Mouse (Mus musculus) hindbrain, embryonic 12.5 days (tissue): Measurements from ENCODE around the gene Mybbp1a. TPM values are rescaled to one million over a fixed set of nuclear protein-coding genes. Genes with fewer than 3 reads are reported as not detected.
A peak's percentile ranks its signal among the peaks of the same experiment; 100 is the strongest.
"Not testable (repeated sequence)": the region's sequence is repeated elsewhere in the genome, so short reads cannot be mapped to it uniquely, and the experiment has no call there.

Experiments
- ATAC-seq: fragments of 200-750 bp; cut with Nextera tagmentation; 2 replicates; pipeline ENCODE4 v1.8.0; 2017; ENCODE audit warnings: moderate TSS enrichment; ENCODE audit not compliant: low FRiP score
- H3K27ac ChIP-seq: fragments of 300-500 bp; sonication (generic); 2 replicates; pipeline ENCODE4 v1.5.1; 2016; ENCODE audit warnings: mild to moderate bottlenecking
- H3K27me3 ChIP-seq: fragments of 300-500 bp; sonication (generic); 2 replicates; pipeline ENCODE4 v1.6.1; 2016; ENCODE audit warnings: mild to moderate bottlenecking
- H3K36me3 ChIP-seq: fragments of 300-500 bp; sonication (generic); 2 replicates; pipeline ENCODE4 v1.6.1; 2016; ENCODE audit warnings: mild to moderate bottlenecking
- H3K4me1 ChIP-seq: fragments of 300-500 bp; sonication (generic); 2 replicates; pipeline ENCODE4 v1.6.1; 2016
- H3K4me2 ChIP-seq: fragments of 300-500 bp; sonication (generic); replicated peaks from 2 replicates; pipeline ENCODE4 v1.6.1; 2016; ENCODE audit warnings: mild to moderate bottlenecking
- H3K4me3 ChIP-seq: fragments of 300-500 bp; sonication (generic); 2 replicates; pipeline ENCODE4 v1.5.1; 2016; ENCODE audit warnings: mild to moderate bottlenecking
- H3K9ac ChIP-seq: fragments of 300-500 bp; sonication (generic); 2 replicates; pipeline ENCODE4 v1.6.1; 2016; ENCODE audit warnings: mild to moderate bottlenecking, moderate library complexity
- H3K9me3 ChIP-seq: fragments of 300-500 bp; sonication (generic); replicated peaks from 2 replicates; pipeline ENCODE4 v1.6.1; 2016; ENCODE audit warnings: mild to moderate bottlenecking
- WGBS: fragments of 180-500 bp; shearing (Covaris S2); methylation state at CpG from one replicate; pipeline ENCODE4 v1.1.7; 2016; 5-methylcytosine and 5-hydroxymethylcytosine counted together
- polyA plus RNA-seq: library from polyadenylated mRNA; unstranded; fragments of >200 nt; fragmentation: Nextera tagmentation; extraction: Ambion mirVana; gene quantifications from 2 replicates; pipeline ENCODE4 v1.2.1, GENCODE M21; 2016

Gene Mybbp1a
- polyA plus RNA-seq, 1 experiment from 2014 or later: 112 TPM

DNA sequence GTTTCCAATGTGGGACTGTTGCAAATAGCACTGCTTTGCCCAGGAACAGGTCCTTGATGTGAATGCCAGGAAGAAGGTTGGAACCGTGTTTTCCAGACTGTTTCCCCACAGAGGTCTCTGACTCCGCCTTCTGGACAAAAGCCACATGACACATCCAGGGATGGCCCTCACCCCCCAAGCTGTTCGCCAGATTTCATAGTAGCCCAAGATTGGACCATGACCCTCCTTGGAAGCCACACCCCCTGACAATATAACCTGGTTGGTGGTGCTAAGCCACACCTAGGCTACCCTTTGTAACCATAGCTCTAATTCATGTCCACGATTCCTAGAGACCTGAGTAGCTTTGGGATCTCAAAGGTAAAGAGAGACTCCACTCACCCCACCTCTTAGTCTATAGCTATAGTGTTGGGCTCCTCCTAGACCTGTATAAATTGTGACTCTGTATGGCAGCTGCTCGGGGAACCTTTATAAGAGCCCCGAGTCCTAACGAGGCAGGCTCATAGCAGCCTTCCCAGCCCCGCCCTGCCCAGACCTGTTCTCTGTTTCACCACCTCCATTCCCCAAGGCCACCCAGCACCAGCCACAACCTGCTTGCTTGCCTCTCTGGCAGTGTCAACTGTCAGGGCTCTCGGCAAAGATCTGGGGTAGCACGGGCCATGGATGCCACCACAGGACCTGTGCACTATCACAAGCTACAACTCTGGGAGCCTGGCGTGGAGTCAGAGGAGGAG, 6.0 kb upstream of the Mybbp1a start, which contains the start of gene Ggt6:
TSS of gene Ggt6 (plus strand) at position 564 of the 731 bp plus-strand sequence.
- Histone ChIP-seq H3K4me1 (0 out of 2 replicates have a peak, but pooled peaks cover 4% of the 10 kb centered on the region), H3K9ac (no peak within 1 kb of the TSS), H3K9me3 (no peaks in the 10 kb centered on the region), H3K36me3 (no peaks in the 10 kb centered on the region), H3K27ac (no peak within 1 kb of the TSS), H3K27me3 (no peaks in the 10 kb centered on the region), H3K4me3 (no peak within 1 kb of the TSS), H3K4me2 (no peak within 1 kb of the TSS)
- WGBS: 74% methylated on average over 11 of the region's 11 CpGs
- ATAC-seq: no peak

DNA sequence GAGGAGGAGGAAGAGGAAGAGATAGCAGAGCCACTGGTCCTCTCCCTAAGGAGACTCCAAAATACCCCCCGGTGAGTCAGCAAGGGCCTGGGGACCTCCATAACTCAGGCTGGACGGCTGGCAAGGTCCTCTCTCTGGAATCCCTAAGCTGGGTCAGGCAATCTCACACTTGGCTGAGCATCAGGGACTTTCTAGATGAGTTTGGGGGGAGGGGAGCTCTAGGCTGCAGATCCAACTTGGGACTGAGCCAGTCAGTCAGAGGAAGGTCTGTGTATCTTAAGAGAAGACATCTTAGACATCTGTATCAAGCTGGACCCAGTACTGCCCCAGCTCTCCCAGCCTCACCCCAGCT, 5.5 kb upstream of the Mybbp1a start:
- Histone ChIP-seq H3K4me1 (0 out of 2 replicates have a peak, but pooled peaks cover 4% of the 10 kb centered on the region), H3K4me2 (no peak overlapping the region), H3K9me3 (no peaks in the 10 kb centered on the region), H3K36me3 (no peaks in the 10 kb centered on the region), H3K9ac (no peak overlapping the region), H3K27me3 (no peaks in the 10 kb centered on the region), H3K27ac (no peak overlapping the region), H3K4me3 (no peak overlapping the region)
- WGBS: 49% methylated on average over 2 of the region's 2 CpGs
- no peak for ATAC-seq

- 0 out of 2 replicates have a peak, but pooled peaks cover 4% of the 10 kb centered on the region for H3K4me1 ChIP-seq
- no peak for ATAC-seq
- no peaks in the 10 kb centered on the region for H3K9me3 ChIP-seq
- no peak overlapping the region for H3K4me2 ChIP-seq
- 77% methylated on average over 5 of the region's 5 CpGs for WGBS
- H3K27me3 ChIP-seq: no peaks in the 10 kb centered on the region
- no peak overlapping the region for H3K27ac ChIP-seq
- H3K9ac ChIP-seq: no peak overlapping the region
- no peak overlapping the region for H3K4me3 ChIP-seq
- H3K36me3 ChIP-seq: no peaks in the 10 kb centered on the region
Measured at GRCm38 (mm10) chr11:72436271-72436670, 4.9 kb upstream of the Mybbp1a start.

- ATAC-seq: no peak
- Histone ChIP-seq H3K9ac (no peak overlapping the region), H3K27me3 (no peaks in the 10 kb centered on the region), H3K36me3 (no peaks in the 10 kb centered on the region), H3K4me1 (peaks cover 8% of the 10 kb centered on the region), H3K4me2 (no peak overlapping the region), H3K27ac (no peak overlapping the region), H3K9me3 (no peaks in the 10 kb centered on the region), H3K4me3 (no peak overlapping the region)
- 83% methylated on average over 16 of the region's 16 CpGs for WGBS
Measured at GRCm38 (mm10) chr11:72436756-72437650, 4.2 kb upstream of the Mybbp1a start.

DNA sequence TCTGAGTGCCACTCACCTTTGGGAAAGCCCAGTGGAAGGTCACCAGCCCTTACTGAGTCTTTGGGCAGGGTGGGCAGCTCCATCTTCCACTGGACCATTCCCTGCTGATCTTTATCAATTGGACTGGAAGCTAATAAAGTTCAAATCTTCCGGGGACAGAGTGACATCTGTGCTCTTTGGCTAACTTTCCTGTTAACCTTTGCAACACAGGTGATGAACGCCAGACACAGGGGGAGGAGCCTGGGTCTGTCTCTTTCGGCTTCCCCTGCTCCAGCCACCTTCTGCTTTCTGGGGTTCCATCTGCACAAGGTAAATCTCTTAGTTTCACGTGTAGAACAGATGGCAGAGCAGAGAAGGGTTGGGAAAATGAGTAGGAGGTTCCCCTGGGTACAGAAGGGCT, 2.7 kb upstream of the Mybbp1a start:
- H3K27ac ChIP-seq: no peak overlapping the region
- H3K9me3 ChIP-seq: no peaks in the 10 kb centered on the region
- ATAC-seq: no peak
- no peaks in the 10 kb centered on the region for H3K27me3 ChIP-seq
- H3K4me2 ChIP-seq: no peak overlapping the region
- no peak overlapping the region for H3K9ac ChIP-seq
- H3K36me3 ChIP-seq: peaks cover 11% of the 10 kb centered on the region
- H3K4me3 ChIP-seq: no peak overlapping the region
- H3K4me1 ChIP-seq: peaks cover 15% of the 10 kb centered on the region
- 71% methylated on average over 4 of the region's 4 CpGs for WGBS

DNA sequence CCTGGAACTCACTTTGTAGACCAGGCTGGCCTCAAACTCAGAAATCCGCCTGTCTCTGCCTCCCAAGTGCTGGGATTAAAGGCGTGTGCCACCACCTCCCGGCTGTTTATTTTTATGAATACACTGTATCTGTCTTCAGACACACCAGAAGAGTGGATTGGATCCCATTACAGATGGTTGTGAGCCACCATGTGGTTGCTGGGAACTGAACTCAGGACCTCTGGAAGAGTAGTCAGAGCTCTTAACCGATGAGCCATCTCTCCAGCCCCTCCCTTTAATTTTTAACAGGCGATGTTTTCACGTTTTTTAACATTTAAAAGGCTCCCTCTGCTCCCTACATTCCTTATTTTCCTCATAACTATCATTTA, 574 bp upstream of the Mybbp1a start:
- peak overlapping the region; percentile 86 for H3K9ac ChIP-seq
- H3K9me3 ChIP-seq, H3K27me3 ChIP-seq: not testable (repeated sequence)
- WGBS: 37% methylated on average over 6 of the region's 6 CpGs
- H3K4me3 ChIP-seq: peak overlapping the region; percentile 87
- peaks cover 33% of the 10 kb centered on the region for H3K36me3 ChIP-seq
- peak overlapping the region; percentile 97 for H3K4me2 ChIP-seq
- peak; percentile 39; the same call in 1 of the 2 replicates for ATAC-seq
- H3K27ac ChIP-seq: peak overlapping the region; percentile 94
- H3K4me1 ChIP-seq: peaks cover 15% of the 10 kb centered on the region

DNA sequence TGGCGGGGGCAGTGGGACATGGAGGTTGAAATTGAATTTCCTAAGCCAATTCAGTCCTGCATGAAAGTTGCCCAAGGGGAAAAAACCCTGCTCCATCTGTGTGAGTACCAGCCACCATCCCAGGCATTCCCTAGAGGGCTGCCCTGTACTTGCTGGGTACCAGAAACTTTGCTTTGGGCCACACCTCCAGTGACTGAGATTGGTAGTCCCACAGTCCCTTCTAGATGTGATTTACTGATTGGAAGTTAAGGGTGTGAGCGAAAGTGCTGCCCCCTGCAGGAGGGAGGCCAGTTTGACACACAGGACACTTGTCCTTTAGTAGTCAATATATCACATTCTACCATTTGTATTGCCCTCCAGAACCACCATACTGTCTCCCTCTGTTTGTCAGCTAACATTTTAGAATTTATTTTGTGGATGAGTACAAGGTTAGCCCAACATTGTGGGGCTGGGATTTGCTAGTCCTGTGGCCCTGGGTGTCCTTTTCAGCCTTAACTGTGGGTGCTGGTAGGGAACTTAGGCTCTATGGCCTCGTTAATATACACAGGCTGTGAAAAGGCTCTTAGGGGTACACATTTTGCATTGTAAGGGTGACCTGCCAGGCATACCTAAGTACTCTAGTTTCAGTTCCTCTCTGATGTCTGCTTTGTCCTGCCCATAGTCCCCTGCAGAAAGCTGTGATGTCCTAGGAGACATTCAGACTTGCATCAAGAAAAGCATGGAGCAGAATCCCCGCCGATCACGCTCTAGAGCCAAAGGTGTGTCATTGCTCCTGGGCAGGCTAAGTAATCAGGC, 5.4 kb downstream of the Mybbp1a start:
- no peak overlapping the region for H3K4me2 ChIP-seq
- peaks cover 12% of the 10 kb centered on the region for H3K4me1 ChIP-seq
- H3K4me3 ChIP-seq: no peak overlapping the region
- H3K36me3 ChIP-seq: peaks cover 92% of the 10 kb centered on the region
- WGBS: 86% methylated on average over 6 of the region's 6 CpGs
- H3K27ac ChIP-seq: no peak overlapping the region
- no peak for ATAC-seq
- no peaks in the 10 kb centered on the region for H3K9me3 ChIP-seq
- no peaks in the 10 kb centered on the region for H3K27me3 ChIP-seq
- no peak overlapping the region for H3K9ac ChIP-seq

- Histone ChIP-seq H3K4me3 (no peak overlapping the region), H3K4me2 (no peak overlapping the region), H3K27ac (no peak overlapping the region), H3K9me3 (no peaks in the 10 kb centered on the region), H3K27me3 (no peaks in the 10 kb centered on the region), H3K4me1 (peaks cover 2% of the 10 kb centered on the region), H3K36me3 (peaks cover 99% of the 10 kb centered on the region), H3K9ac (no peak overlapping the region)
- WGBS: 84% methylated on average over 8 of the region's 8 CpGs
- ATAC-seq: no peak
Measured at GRCm38 (mm10) chr11:72447475-72447874, 6.3 kb downstream of the Mybbp1a start.

DNA sequence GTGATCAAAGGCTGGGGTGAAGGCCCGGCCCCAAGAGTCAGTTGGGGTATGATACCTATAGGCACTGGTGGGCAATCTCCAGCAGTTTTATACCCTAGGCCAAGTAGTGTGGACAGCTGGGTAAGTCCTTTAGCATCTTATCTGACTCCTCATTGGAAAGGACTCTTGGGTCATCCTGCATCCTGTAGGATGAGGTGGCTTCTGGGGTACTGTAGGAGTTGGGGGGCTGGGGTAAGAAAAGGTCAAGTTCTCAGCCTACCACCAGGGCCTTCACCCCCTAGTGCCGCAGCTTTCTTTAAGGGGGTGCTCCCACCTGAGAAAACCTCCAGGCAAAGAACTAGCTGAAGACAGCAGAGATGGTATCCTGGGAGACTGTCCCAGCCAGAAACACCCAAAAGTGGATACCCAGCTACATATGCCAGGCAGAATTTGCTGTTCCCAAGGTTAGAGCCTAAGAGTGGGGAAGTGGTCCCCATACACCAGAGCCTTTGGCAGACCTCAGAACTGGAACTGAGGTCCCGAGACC, 11.0 kb downstream of the Mybbp1a start:
- no peak overlapping the region for H3K4me2 ChIP-seq
- H3K27me3 ChIP-seq: no peaks in the 10 kb centered on the region
- H3K9ac ChIP-seq: no peak overlapping the region
- 86% methylated on average over 3 of the region's 3 CpGs for WGBS
- H3K4me3 ChIP-seq: no peak overlapping the region
- H3K36me3 ChIP-seq: peaks cover 73% of the 10 kb centered on the region
- peaks cover 16% of the 10 kb centered on the region for H3K4me1 ChIP-seq
- no peak overlapping the region for H3K27ac ChIP-seq
- no peak for ATAC-seq
- H3K9me3 ChIP-seq: no peaks in the 10 kb centered on the region

DNA sequence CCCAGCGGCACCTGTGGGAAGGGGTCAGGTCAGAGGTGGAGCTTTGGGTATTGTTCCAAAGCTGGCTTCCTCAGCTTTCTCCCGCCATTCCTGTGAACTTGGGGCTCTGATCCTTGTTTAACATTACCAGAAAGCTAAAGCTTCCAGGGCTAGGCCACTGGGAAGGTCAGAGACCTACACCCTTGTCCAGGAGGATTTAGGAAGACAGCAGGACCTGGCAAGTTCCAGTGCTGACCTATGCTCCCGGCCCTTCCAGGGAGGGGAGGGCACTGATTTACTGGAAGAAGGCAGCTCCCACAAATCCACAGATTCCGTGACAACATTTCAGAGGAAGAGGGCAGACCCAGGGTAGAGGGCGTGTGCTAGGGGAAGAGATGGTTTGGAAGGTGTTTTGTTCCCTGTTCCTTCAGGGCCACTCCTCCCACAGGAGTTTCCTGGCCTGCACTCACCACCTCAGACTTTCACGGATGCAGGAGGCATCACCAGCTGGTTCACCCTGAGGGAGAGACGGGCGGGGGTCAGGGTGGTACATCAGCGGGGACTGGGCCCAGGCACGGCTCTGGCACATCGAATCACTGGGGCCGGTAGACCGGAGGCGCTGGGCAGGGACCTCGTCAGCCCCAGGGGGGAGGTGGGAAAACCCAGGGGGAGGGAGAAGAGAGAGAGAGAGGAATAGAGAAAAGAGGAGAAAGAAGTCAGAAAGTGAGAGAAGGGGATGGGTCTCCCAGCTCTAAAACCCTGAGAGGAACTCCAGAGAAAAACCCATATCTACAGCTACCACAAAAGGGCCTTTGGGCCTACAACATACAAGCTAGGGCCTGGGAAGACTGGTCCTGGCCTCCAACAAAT, 12.2 kb downstream of the Mybbp1a start:
- Histone ChIP-seq H3K36me3 (peaks cover 67% of the 10 kb centered on the region), H3K9me3 (no peaks in the 10 kb centered on the region), H3K4me3 (no peak overlapping the region), H3K4me2 (no peak overlapping the region), H3K4me1 (peaks cover 16% of the 10 kb centered on the region), H3K27me3 (no peaks in the 10 kb centered on the region), H3K9ac (no peak overlapping the region), H3K27ac (no peak overlapping the region)
- 63% methylated on average over 15 of the region's 15 CpGs for WGBS
- ATAC-seq: no peak

DNA sequence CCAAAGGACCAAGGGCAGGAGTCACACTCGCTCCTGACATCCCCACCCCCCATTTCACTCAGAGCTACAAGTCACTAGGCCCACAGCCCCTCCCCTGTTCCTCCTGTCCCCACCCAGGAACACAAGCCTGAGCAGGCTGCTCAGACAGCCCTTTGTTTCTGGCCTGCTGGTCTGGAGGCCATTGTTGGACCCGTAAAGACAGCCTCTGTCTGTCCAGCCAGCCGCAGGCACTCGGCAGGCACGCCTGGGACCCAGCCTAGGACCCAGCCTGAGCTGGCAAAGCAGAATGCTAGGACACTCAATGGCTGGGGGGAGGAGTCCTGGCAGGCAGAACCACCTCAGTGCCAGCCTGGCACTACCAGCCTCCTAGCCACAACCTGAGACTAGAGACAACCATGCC, 14.5 kb downstream of the Mybbp1a start:
- 36% methylated on average over 5 of the region's 5 CpGs for WGBS
- H3K27ac ChIP-seq: peak overlapping the region; percentile 55
- peaks cover 16% of the 10 kb centered on the region for H3K4me1 ChIP-seq
- peak; percentile 51 for ATAC-seq
- peaks cover 53% of the 10 kb centered on the region for H3K36me3 ChIP-seq
- no peaks in the 10 kb centered on the region for H3K27me3 ChIP-seq
- no peak overlapping the region for H3K4me2 ChIP-seq
- no peaks in the 10 kb centered on the region for H3K9me3 ChIP-seq
- peak overlapping the region; percentile 24 for H3K9ac ChIP-seq
- no peak overlapping the region for H3K4me3 ChIP-seq
